Comparison of ENCODE assay signal across 24 mouse cellular contexts in genomic region chr17:29955880-29956279, GRCm38 (mm10).
"Had no signal": no experiment of that assay in that cellular context is flagged by ENCODE, and none has a peak within 500 bp of the region (broad histone marks: within the 10 kb centered on the region; RNA-seq: fewer than 3 reads in every experiment).

No protein-coding gene starts in this region.

- H3K9ac ChIP-seq: heart, embryonic 13.5 days; heart, embryonic 15.5 days; hindbrain, embryonic 13.5 days; hindbrain, embryonic 15.5 days; limb, embryonic 12.5 days had no signal

- H3K27ac ChIP-seq: heart, adult 2 months; heart, embryonic 13.5 days; heart, embryonic 15.5 days; hindbrain, embryonic 13.5 days; hindbrain, embryonic 15.5 days; hindbrain, postnatal 0 days; layer of hippocampus, adult 2 months; limb, embryonic 10.5 days; limb, embryonic 12.5 days had no signal

- ATAC-seq: hindbrain, postnatal 0 days; intestine, embryonic 16.5 days had no signal

- H3K27me3 ChIP-seq: heart, embryonic 13.5 days; heart, embryonic 15.5 days; hindbrain, embryonic 13.5 days; hindbrain, embryonic 15.5 days; limb, embryonic 12.5 days had no signal

- H3K4me1 ChIP-seq: heart, embryonic 15.5 days; hindbrain, embryonic 15.5 days had no signal

- H3K4me2 ChIP-seq: heart, embryonic 11.5 days; heart, embryonic 13.5 days; heart, embryonic 15.5 days; hindbrain, embryonic 13.5 days; hindbrain, embryonic 15.5 days; limb, embryonic 12.5 days; liver, embryonic 11.5 days had no signal

- DNase-seq: gastrocnemius, postnatal 14 days; gastrocnemius, postnatal 36 days; heart, adult 11 months; heart, adult 2 months; heart, postnatal 14 days; heart, postnatal 36 days; kidney, adult 11 months; kidney, adult 8-10 months; kidney, postnatal 10 days; kidney, postnatal 25 days; kidney, postnatal 4 days; layer of hippocampus, postnatal 36 days; liver had no signal

- H3K9me3 ChIP-seq: limb, embryonic 10.5 days had no signal

- H3K36me3 ChIP-seq: heart, embryonic 13.5 days; heart, embryonic 15.5 days; hindbrain, embryonic 13.5 days; hindbrain, embryonic 15.5 days; limb, embryonic 10.5 days; limb, embryonic 12.5 days had no signal

- H3K4me3 ChIP-seq: heart, adult 2 months; heart, embryonic 13.5 days; heart, embryonic 15.5 days; hindbrain, embryonic 13.5 days; hindbrain, embryonic 15.5 days; layer of hippocampus, adult 2 months; limb, embryonic 10.5 days; limb, embryonic 12.5 days had no signal
